Comparison of ENCODE assay signal across 8 mouse cellular contexts in genomic region chr17:67304831-67305230, GRCm38 (mm10). TPM values are rescaled to one million over a fixed set of nuclear protein-coding genes. Genes with fewer than 3 reads are reported as not detected.
DNase-seq lines count a peak whose midpoint lies in the region; ATAC-seq and TF ChIP-seq lines count a peak whose summit lies in the region.

No protein-coding gene starts in this region.

- peak; percentile 70 to 71 for DNase-seq in heart, adult 18-20 months
- DNase-seq in heart, embryonic 10.5 days (ENCODE audit: low spot score) = no peak
- DNase-seq in adrenal gland, postnatal 14 days = peak; percentile 90
- DNase-seq in heart, postnatal 25 days (ENCODE audit: low spot score) = peak; percentile 30
- DNase-seq in lung, postnatal 0 days (ENCODE audit: low spot score) = peak; percentile 88
- no peak for DNase-seq in thymus, postnatal 25 days
- no peak for DNase-seq in thymus, adult 18-20 months
- no peak for DNase-seq in left cerebral cortex, adult 2 months (ENCODE audit: extremely low spot score in 1 of 2, low spot score in 2 of 2)

- intact Hi-C loops in heart, postnatal 25 days (cut with DNase I) = loop anchor here (5.0 kb wide), 1 partner anchor 33 kb away; no protein-coding TSS in a partner anchor
- intact Hi-C loops in left cerebral cortex, adult 2 months (cut with DNase I) = no loop called here

- peak; percentile 20; the same call in 1 of the 2 replicates for TF ChIP-seq CTCF in lung, postnatal 0 days (IDR thresholded peaks at IDR 0.05)
- TF ChIP-seq CTCF in left cerebral cortex, adult 2 months (IDR thresholded peaks at IDR 0.05) = no peak

- peak; percentile 75 for ATAC-seq in lung, postnatal 0 days

- TF ChIP-seq EP300 in lung, postnatal 0 days (IDR thresholded peaks at IDR 0.05) = no peak

- no peaks in the 10 kb centered on the region for H3K36me3 ChIP-seq in heart, embryonic 10.5 days
- no peaks in the 10 kb centered on the region for H3K36me3 ChIP-seq in lung, postnatal 0 days (ENCODE audit: insufficient read depth, low read length)

- H3K4me2 ChIP-seq in lung, postnatal 0 days (replicated peaks; ENCODE audit: low read depth, low read length) = no peak overlapping the region

- H3K9me3 ChIP-seq in heart, embryonic 10.5 days = no peaks in the 10 kb centered on the region
- no peaks in the 10 kb centered on the region for H3K9me3 ChIP-seq in lung, postnatal 0 days (ENCODE audit: low read length)

- H3K27me3 ChIP-seq in heart, embryonic 10.5 days (ENCODE audit: insufficient read depth, poor library complexity, severe bottlenecking) = no peaks in the 10 kb centered on the region
- no peaks in the 10 kb centered on the region for H3K27me3 ChIP-seq in lung, postnatal 0 days (replicated peaks; ENCODE audit: insufficient read depth, low read length)

- no peak overlapping the region for H3K9ac ChIP-seq in lung, postnatal 0 days (replicated peaks; ENCODE audit: low read depth)

- no peak overlapping the region for H3K27ac ChIP-seq in heart, embryonic 10.5 days
- H3K27ac ChIP-seq in lung, postnatal 0 days (ENCODE audit: low read length) = peak overlapping the region; percentile 35
- no peak overlapping the region for H3K27ac ChIP-seq in left cerebral cortex, adult 2 months

- H3K4me1 ChIP-seq in heart, embryonic 10.5 days = peaks cover 21% of the 10 kb centered on the region
- H3K4me1 ChIP-seq in lung, postnatal 0 days (ENCODE audit: insufficient read depth, low read depth, low read length) = peaks cover 18% of the 10 kb centered on the region

- no peak overlapping the region for H3K4me3 ChIP-seq in heart, embryonic 10.5 days
- H3K4me3 ChIP-seq in lung, postnatal 0 days (ENCODE audit: low read depth, low read length) = no peak overlapping the region
- no peak overlapping the region for H3K4me3 ChIP-seq in left cerebral cortex, adult 2 months

- WGBS in heart, embryonic 10.5 days = 75% methylated on average over 3 of the region's 3 CpGs
- 42% methylated on average over 3 of the region's 3 CpGs for WGBS in lung, postnatal 0 days

RNA-seq across cellular contexts. Expression of gene Ptprm, which starts 49.4 kb away (rescaled TPM):
- total RNA-seq in heart, adult 18-20 months (2021) = 10 to 100 TPM; 80.1 to 86.3 TPM
- 12.6 and 13.6 TPM in 2 replicates for polyA plus RNA-seq in heart, embryonic 10.5 days (2016; fragmentation: Nextera tagmentation; extraction: Ambion mirVana)
- total RNA-seq in adrenal gland, postnatal 14 days (2021) = 43.8 and 46.5 TPM in 2 replicates
- 10 to 100 TPM; 78.4 to 88.4 TPM for total RNA-seq in heart, postnatal 25 days (2021)
- 35.9 and 42.3 TPM in 2 replicates for polyA plus RNA-seq in lung, postnatal 0 days (2015; fragmentation: Nextera tagmentation; extraction: Ambion mirVana)
- 10 to 100 TPM; 37.6 to 42.5 TPM for total RNA-seq in left cerebral cortex, adult 2 months (2021)

Comparison
In these comparisons a context has a peak if more than half of its experiments do, and no peak if none do; other contexts are left out.
1. DNase-seq: peak in heart, adult 18-20 months (2 of 2), adrenal gland, postnatal 14 days (single experiment), heart, postnatal 25 days (single experiment) and lung, postnatal 0 days (single experiment); none in heart, embryonic 10.5 days (single experiment), thymus, postnatal 25 days (single experiment), thymus, adult 18-20 months (0 of 2) and left cerebral cortex, adult 2 months (0 of 2).